Mouse (Mus musculus) stomach, embryonic 14.5 days (tissue): ENCODE measurements around the gene Gm5767. TPM values are rescaled to one million over a fixed set of nuclear protein-coding genes. Genes with fewer than 3 reads are reported as not detected.

ENCODE experiments used
- ATAC-seq: fragments of 200-750 bp; cut with Nextera tagmentation; 2 replicates; pipeline ENCODE4 v1.8.0; 2017; ENCODE audit warnings: low read depth, moderate TSS enrichment; ENCODE audit not compliant: insufficient number of reproducible peaks, insufficient read depth, low FRiP score
- H3K27ac ChIP-seq: fragments of 300-500 bp; sonication (generic); 2 replicates; pipeline ENCODE4 v1.5.1; 2014; ENCODE audit warnings: mild to moderate bottlenecking, low read length, moderate library complexity, mixed read lengths
- H3K27me3 ChIP-seq: fragments of 300-500 bp; sonication (generic); 2 replicates; pipeline ENCODE4 v1.6.1; 2014; ENCODE audit warnings: low read length, control low read depth, mixed read lengths; ENCODE audit not compliant: control insufficient read depth, insufficient read depth
- H3K36me3 ChIP-seq: fragments of 300-500 bp; sonication (generic); 2 replicates; pipeline ENCODE4 v1.6.1; 2014; ENCODE audit warnings: mild to moderate bottlenecking, control low read depth, low read length, moderate library complexity, mixed read lengths; ENCODE audit not compliant: control insufficient read depth, insufficient read depth
- H3K4me1 ChIP-seq: fragments of 300-500 bp; sonication (generic); 2 replicates; pipeline ENCODE4 v1.6.1; 2014; ENCODE audit warnings: low read length, control low read depth, mixed read lengths; ENCODE audit not compliant: control insufficient read depth, insufficient read depth
- H3K4me2 ChIP-seq: fragments of 300-500 bp; sonication (generic); replicated peaks from 2 replicates; pipeline ENCODE4 v1.6.1; 2014; ENCODE audit warnings: low read depth, low read length, control low read depth
- H3K4me3 ChIP-seq: fragments of 300-500 bp; sonication (generic); 2 replicates; pipeline ENCODE4 v1.5.1; 2014; ENCODE audit warnings: low read depth, low read length, control low read depth
- H3K9ac ChIP-seq: fragments of 300-500 bp; sonication (generic); replicated peaks from 2 replicates; pipeline ENCODE4 v1.6.1; 2014; ENCODE audit warnings: low read depth, mild to moderate bottlenecking, control low read depth, low read length, moderate library complexity, mixed read lengths
- H3K9me3 ChIP-seq: fragments of 300-500 bp; sonication (generic); 2 replicates; pipeline ENCODE4 v1.6.1; 2016; ENCODE audit warnings: low read depth, low read length, control low read depth; ENCODE audit not compliant: control insufficient read depth
- WGBS: fragments of 180-500 bp; shearing (Covaris S2); extraction: QIAGEN DNeasy Blood & Tissue Kit; methylation state at CpG from one replicate; pipeline ENCODE4 v1.1.7; 2014; 5-methylcytosine and 5-hydroxymethylcytosine counted together
- polyA plus RNA-seq: library from polyadenylated mRNA; unstranded; fragments of >200 nt; fragmentation: Nextera tagmentation; extraction: Ambion mirVana; gene quantifications from 2 replicates; pipeline ENCODE4 v1.2.1, GENCODE M21; 2014

The Gm5767 gene
- polyA plus RNA-seq, 1 experiment from 2014 or later: not detected

- H3K36me3 ChIP-seq: peaks cover 87% of the 10 kb centered on the region
- no peak overlapping the region for H3K9ac ChIP-seq
- H3K4me3 ChIP-seq: no peak overlapping the region
- H3K4me1 ChIP-seq: no peaks in the 10 kb centered on the region
- H3K9me3 ChIP-seq: no peaks in the 10 kb centered on the region
- no peak overlapping the region for H3K4me2 ChIP-seq
- 82% methylated on average over 3 of the region's 3 CpGs for WGBS
- no peaks in the 10 kb centered on the region for H3K27me3 ChIP-seq
- no peak for ATAC-seq
- H3K27ac ChIP-seq: no peak overlapping the region
Measured at GRCm38 (mm10) chr16:8700586-8700985, 20.0 kb downstream of the Gm5767 start.

GRCm38 (mm10) chr16:8711998-8712397 is 31.4 kb downstream of the Gm5767 start:
- no peak overlapping the region for H3K9ac ChIP-seq
- no peak for ATAC-seq
- WGBS: 64% methylated on average over 9 of the region's 9 CpGs
- peaks cover 10% of the 10 kb centered on the region for H3K4me1 ChIP-seq
- H3K27ac ChIP-seq: no peak overlapping the region
- H3K36me3 ChIP-seq: peaks cover 83% of the 10 kb centered on the region
- no peak overlapping the region for H3K4me2 ChIP-seq
- H3K27me3 ChIP-seq: no peaks in the 10 kb centered on the region
- no peak overlapping the region for H3K4me3 ChIP-seq
- H3K9me3 ChIP-seq: no peaks in the 10 kb centered on the region

GRCm38 (mm10) chr16:8714851-8715250 is 34.3 kb downstream of the Gm5767 start:
- H3K4me3 ChIP-seq: no peak overlapping the region
- H3K4me2 ChIP-seq: no peak overlapping the region
- no peaks in the 10 kb centered on the region for H3K9me3 ChIP-seq
- H3K27ac ChIP-seq: no peak overlapping the region
- H3K27me3 ChIP-seq: no peaks in the 10 kb centered on the region
- H3K4me1 ChIP-seq: peaks cover 10% of the 10 kb centered on the region
- H3K36me3 ChIP-seq: peaks cover 56% of the 10 kb centered on the region
- WGBS: 86% methylated on average over 5 of the region's 5 CpGs
- no peak for ATAC-seq
- no peak overlapping the region for H3K9ac ChIP-seq

GRCm38 (mm10) chr16:8715513-8716080 is 35.0 kb downstream of the Gm5767 start:
- WGBS: 48% methylated on average over 10 of the region's 10 CpGs
- peak overlapping the region; percentile 27; the same call in 1 of the 2 replicates for H3K27ac ChIP-seq
- H3K9ac ChIP-seq: no peak overlapping the region
- no peak overlapping the region for H3K4me3 ChIP-seq
- H3K4me2 ChIP-seq: no peak overlapping the region
- ATAC-seq: no peak
- H3K27me3 ChIP-seq: no peaks in the 10 kb centered on the region
- H3K4me1 ChIP-seq: peaks cover 10% of the 10 kb centered on the region
- H3K9me3 ChIP-seq: no peaks in the 10 kb centered on the region
- H3K36me3 ChIP-seq: peaks cover 49% of the 10 kb centered on the region

GRCm38 (mm10) chr16:8716300-8716699 is 35.7 kb downstream of the Gm5767 start:
- Histone ChIP-seq H3K27ac (0 out of 2 replicates have a peak overlapping the region, but pooled peaks have one; percentile 52), H3K9ac (no peak overlapping the region), H3K36me3 (peaks cover 44% of the 10 kb centered on the region), H3K4me2 (no peak overlapping the region), H3K4me3 (no peak overlapping the region), H3K4me1 (peaks cover 10% of the 10 kb centered on the region), H3K9me3 (no peaks in the 10 kb centered on the region), H3K27me3 (no peaks in the 10 kb centered on the region)
- 40% methylated on average over 6 of the region's 6 CpGs for WGBS
- 0 out of 2 replicates have a peak, but pooled peaks have one; percentile 28 for ATAC-seq

- Histone ChIP-seq H3K36me3 (peaks cover 30% of the 10 kb centered on the region), H3K4me1 (peaks cover 10% of the 10 kb centered on the region), H3K27me3 (no peaks in the 10 kb centered on the region), H3K9ac (no peak overlapping the region), H3K4me3 (no peak overlapping the region), H3K27ac (no peak overlapping the region), H3K4me2 (no peak overlapping the region), H3K9me3 (no peaks in the 10 kb centered on the region)
- ATAC-seq: no peak
- WGBS: 90% methylated on average over 10 of the region's 10 CpGs
Measured at GRCm38 (mm10) chr16:8717744-8718143, 37.2 kb downstream of the Gm5767 start.

- no peak overlapping the region for H3K9ac ChIP-seq
- H3K4me2 ChIP-seq: no peak overlapping the region
- H3K36me3 ChIP-seq: peaks cover 8% of the 10 kb centered on the region; the same call in 1 of the 2 replicates
- H3K4me1 ChIP-seq: peaks cover 7% of the 10 kb centered on the region
- no peak for ATAC-seq
- H3K27me3 ChIP-seq: no peaks in the 10 kb centered on the region
- no peak overlapping the region for H3K27ac ChIP-seq
- 90% methylated on average over 4 of the region's 4 CpGs for WGBS
- H3K4me3 ChIP-seq: no peak overlapping the region
- H3K9me3 ChIP-seq: no peaks in the 10 kb centered on the region
Measured at GRCm38 (mm10) chr16:8720447-8720846, 39.9 kb downstream of the Gm5767 start.

- Histone ChIP-seq H3K27ac (no peak overlapping the region), H3K4me2 (no peak overlapping the region), H3K27me3 (no peaks in the 10 kb centered on the region), H3K9ac (no peak overlapping the region), H3K4me3 (no peak overlapping the region), H3K4me1 (no peaks in the 10 kb centered on the region), H3K9me3 (no peaks in the 10 kb centered on the region), H3K36me3 (no peaks in the 10 kb centered on the region; the same call in 1 of the 2 replicates)
- 87% methylated on average over 3 of the region's 3 CpGs for WGBS
- no peak for ATAC-seq
Measured at GRCm38 (mm10) chr16:8724031-8724430, 43.5 kb downstream of the Gm5767 start.

- no peak for ATAC-seq
- H3K9me3 ChIP-seq: no peaks in the 10 kb centered on the region
- H3K4me3 ChIP-seq: no peak overlapping the region
- H3K27me3 ChIP-seq: no peaks in the 10 kb centered on the region
- no peaks in the 10 kb centered on the region for H3K4me1 ChIP-seq
- no peak overlapping the region for H3K9ac ChIP-seq
- H3K4me2 ChIP-seq: no peak overlapping the region
- H3K27ac ChIP-seq: no peak overlapping the region
- 90% methylated on average over 2 of the region's 2 CpGs for WGBS
- H3K36me3 ChIP-seq: no peaks in the 10 kb centered on the region; the same call in 1 of the 2 replicates
Measured at GRCm38 (mm10) chr16:8725807-8726206, 45.2 kb downstream of the Gm5767 start.
